Mouse (Mus musculus) cerebellum, adult 8-10 months (tissue): ENCODE measurements around the gene Zfp202.

Experiments used
- DNase-seq: peaks from one replicate; pipeline ENCODE4 v3.0.0; 2022

The Zfp202 gene

DNA sequence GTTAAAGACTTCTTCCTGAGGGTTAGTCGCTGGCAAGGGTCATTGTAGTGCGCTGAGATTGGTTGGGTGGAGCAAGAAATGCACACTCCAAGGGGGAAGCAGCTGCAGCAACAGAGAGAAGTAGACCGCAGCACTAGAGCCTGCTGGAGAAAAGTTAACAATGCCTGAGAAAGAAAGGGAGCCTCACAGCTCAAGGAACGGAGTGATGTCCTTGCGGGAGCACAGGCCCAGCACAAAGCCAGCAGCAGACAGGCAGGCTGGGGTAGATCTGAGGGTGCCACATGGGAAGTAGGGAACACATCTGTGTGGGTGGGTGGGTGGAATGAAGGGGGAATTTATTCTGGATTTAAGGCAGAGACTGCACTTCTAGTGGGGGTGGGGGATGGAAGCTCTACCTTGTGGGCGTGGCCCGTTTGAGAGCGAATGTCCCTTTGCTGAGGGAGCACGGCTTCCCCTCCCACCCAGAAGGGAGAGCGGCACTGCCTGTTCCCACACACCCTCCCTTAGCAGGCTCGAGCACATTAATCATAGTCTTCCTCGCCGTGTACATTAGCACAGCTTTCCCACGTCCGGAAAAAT, 49.2 kb downstream of the Zfp202 start:
- no peak for DNase-seq

DNA sequence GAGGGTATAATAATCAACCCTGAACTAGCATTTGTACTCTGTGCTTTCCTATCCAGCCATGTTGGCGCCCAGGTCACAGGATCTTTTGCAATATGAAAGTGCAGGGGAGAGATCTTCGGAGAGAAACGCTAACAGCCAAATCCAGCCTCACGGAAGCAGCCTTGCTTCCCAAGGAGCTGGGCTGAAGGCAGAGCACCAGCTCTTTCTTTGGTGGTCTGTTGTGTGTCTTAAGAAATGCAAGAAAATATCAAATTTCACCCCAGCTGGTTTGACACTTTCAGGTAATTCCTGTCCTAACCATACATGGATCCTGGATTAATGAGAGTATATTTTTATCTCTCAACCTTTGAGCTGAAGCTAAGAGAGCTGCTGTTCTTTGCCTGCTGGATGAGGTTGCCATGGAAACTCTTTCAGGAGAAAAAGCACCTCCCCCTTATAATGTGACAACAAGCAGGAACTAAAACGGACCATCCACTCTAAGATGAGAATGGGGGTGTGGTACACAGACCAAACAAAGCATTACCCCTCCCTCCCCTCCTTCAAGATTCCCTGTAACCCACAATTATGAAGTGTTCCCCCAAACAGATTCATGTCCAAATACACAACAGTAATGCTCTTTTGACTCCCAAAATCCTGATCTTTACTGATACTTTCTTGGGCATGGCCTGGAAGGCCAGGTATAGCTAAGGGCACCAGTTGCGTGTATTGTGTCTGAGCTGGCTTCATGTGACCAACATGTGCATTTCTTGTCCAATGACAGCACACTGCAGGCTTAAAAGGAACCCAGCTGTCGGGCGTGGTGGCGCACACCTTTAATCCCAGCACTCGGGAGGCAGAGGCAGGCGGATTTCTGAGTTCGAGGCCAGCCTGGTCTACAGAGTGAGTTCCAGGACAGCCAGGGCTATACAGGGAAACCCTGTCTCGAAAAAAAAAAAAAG, 50.1 kb downstream of the Zfp202 start:
- no peak for DNase-seq

DNA sequence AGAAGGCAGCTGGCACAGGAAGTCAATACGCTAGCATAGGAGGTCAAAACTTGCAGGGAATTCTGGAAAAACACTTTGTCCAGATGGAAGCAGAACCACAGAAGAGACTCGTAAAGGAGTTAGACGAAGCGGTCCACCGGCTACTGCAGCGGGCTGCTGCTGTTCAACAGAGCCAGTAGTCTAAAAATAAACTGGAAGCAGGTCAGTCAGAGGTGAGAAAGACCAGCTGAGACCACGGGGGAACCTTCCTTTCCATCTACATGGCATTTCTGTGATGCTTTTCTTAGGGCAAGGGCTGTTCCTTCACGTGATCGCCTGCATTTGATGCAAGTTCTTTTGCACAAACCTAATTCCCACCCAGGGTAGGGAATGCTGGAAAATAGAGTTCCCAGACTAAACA, 53.4 kb downstream of the Zfp202 start:
- no peak for DNase-seq

DNA sequence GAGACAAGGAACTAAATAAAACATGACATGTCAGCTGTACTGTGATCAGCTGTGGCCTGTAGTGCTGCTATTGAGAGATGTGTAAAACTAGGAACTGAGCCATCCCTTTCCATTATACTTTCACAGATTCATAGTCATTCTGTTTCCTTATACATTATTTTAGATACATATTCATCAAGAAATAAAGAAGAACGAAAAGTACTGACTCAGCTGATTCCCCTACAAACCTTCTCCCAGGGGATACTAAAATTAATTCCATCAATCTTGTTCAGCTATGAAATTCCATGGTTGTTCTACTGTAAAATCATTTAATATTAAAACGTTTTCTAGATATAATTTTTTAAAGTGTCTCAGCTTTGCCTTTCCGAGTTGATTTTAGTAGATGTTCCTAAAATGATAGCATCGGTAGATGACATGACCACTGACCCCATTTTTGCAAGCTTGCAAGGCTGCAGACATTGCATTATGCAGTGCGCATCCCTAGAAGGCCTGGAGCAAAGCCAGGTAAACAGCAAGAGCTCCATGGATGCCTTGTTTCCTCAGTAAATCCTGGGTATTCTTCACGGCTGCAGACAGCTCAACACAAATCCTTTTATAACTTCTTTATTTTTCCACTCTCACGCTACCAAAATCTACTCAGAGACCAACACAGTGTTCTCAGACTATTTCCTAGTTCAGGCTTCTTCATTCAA, 54.0 kb downstream of the Zfp202 start:
- DNase-seq, result no peak

DNA sequence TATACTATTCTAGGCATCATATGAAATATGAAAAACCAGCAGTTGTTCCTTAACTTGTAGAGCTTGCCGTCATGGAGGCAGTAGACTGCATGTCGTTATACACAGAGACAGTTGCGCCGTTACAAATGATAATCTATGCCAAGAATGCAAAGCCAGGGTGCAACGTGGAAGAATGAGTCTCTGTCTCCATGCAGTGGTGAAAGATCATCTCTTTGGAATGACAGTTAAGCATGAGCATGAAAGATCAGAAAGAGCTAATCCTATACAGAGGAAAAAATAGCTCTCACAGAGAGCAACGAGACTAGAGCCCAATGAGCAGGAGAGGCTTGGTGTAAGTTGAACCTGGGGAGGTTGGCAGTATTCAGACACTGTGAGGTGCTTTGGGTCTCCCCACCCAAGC, 54.6 kb downstream of the Zfp202 start:
- DNase-seq, result no peak

DNA sequence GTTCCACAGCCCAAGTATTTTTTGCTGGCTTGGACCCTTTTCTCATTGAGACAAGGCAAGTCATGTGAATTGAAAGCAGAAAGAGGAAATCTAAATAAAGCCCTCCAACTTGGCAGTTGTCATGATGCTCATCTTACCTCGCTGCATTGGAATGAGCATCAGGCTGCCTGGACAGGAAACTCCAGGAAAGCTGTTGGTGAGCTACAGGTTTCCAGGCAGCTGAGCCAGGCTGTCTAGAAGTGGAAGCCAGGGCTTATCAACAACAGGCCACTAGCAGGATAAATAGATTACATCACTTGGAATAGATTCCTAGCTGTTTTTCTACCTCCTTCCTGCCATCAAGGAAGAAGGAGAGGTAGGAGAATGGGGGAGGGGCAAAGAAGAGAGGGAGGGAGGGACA, 57.0 kb downstream of the Zfp202 start:
- DNase-seq, result no peak

DNA sequence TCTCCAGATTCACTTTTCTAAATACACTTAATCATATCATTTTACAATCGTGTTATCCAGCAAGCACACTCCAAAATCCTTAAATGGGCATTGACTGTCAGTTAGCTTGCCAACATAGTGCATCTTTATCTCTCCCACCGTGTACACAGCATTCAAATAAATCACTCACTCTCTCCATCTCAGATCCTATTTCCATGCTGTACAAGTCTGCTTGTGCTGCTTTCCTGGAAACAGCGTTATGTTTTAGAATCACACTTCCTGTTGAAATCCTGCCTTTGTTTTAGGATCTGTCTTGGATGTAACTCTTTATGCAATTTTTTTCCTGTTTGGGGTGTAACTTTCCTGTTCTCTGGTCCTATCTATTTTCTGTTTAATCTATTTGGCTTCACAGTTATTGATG, 60.3 kb downstream of the Zfp202 start:
- DNase-seq, result no peak
